20 mouse cellular contexts compared by ENCODE assay signal in genomic region chr12:82274576-82274975, GRCm38 (mm10).
"Had no signal": no experiment of that assay in that cellular context is flagged by ENCODE, and none has a peak within 500 bp of the region (broad histone marks: within the 10 kb centered on the region; RNA-seq: fewer than 3 reads in every experiment).

No protein-coding gene starts in this region.

- H3K9ac ChIP-seq: limb, embryonic 12.5 days; limb, embryonic 15.5 days; liver, embryonic 12.5 days; liver, embryonic 15.5 days; lung, embryonic 15.5 days; midbrain, embryonic 12.5 days had no signal

- H3K4me3 ChIP-seq: limb, embryonic 12.5 days; limb, embryonic 15.5 days; liver, embryonic 12.5 days; liver, embryonic 15.5 days; lung, embryonic 15.5 days; midbrain, embryonic 12.5 days had no signal

- H3K27ac ChIP-seq: limb, embryonic 15.5 days; liver, embryonic 12.5 days; liver, embryonic 15.5 days; macrophage; midbrain, embryonic 12.5 days; stomach, postnatal 0 days had no signal

- H3K36me3 ChIP-seq: limb, embryonic 12.5 days; liver, embryonic 12.5 days; liver, embryonic 15.5 days; lung, embryonic 15.5 days; midbrain, embryonic 12.5 days had no signal

- H3K4me2 ChIP-seq: limb, embryonic 12.5 days; limb, embryonic 15.5 days; liver, embryonic 12.5 days; liver, embryonic 15.5 days; lung, embryonic 15.5 days; midbrain, embryonic 12.5 days had no signal

- DNase-seq: kidney, adult 18-20 months; kidney, adult 9 months; kidney, postnatal 36 days; left cerebral cortex, postnatal 4 days; lung, postnatal 14 days; right cerebral cortex, adult 18-20 months; right cerebral cortex, postnatal 14 days; right cerebral cortex, postnatal 4 days; thymus, adult 2 months; thymus, postnatal 14 days; thymus, postnatal 4 days had no signal

- H3K27me3 ChIP-seq: limb, embryonic 15.5 days; liver, embryonic 12.5 days; liver, embryonic 15.5 days; lung, embryonic 15.5 days; midbrain, embryonic 12.5 days had no signal

- H3K4me1 ChIP-seq: liver, embryonic 15.5 days; midbrain, embryonic 12.5 days had no signal

- ATAC-seq: liver, embryonic 12.5 days; midbrain, embryonic 16.5 days had no signal

- H3K9me3 ChIP-seq: limb, embryonic 12.5 days; limb, embryonic 15.5 days; liver, embryonic 12.5 days; liver, embryonic 15.5 days; lung, embryonic 15.5 days; midbrain, embryonic 12.5 days had no signal
